Mouse (Mus musculus) gastrocnemius, postnatal 25 days (tissue): ENCODE results near the gene Cd207. TPM values are rescaled to one million over a fixed set of nuclear protein-coding genes. Genes with fewer than 3 reads are reported as not detected.
"Not testable (repeated sequence)": the region's sequence is repeated elsewhere in the genome, so short reads cannot be mapped to it uniquely, and the experiment has no call there.

Experiments used
- DNase-seq: peaks from one replicate; pipeline ENCODE4 v3.0.0; 2022
- total RNA-seq, 2 experiments: library from RNA; stranded (reverse); gene quantifications; 1 replicate in 1 of 2; 2 replicates in 1 of 2; pipeline ENCODE4 v1.2.3; 2021

Gene Cd207
- total RNA-seq, 2 experiments from 2014 or later: not detected

DNA sequence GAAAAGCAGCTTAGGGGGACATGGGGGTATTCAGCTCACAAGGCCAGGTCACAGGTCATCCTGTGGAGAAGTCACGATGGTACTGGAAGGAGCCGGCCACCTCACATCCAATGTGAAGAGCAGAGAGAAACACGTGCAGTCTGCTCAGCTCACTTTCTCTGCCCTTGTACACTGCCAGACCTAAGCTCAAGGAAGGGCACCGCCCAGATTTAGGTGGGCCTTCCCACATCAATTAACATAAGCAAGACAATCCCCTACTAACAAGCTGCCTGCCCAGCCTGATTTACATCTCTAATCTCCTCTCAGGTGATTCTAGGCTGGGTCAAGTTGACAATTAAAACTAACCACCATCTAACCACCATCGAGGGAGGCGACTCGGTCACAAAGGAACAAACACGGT lies 20.3 kb upstream of the Cd207 start:
- DNase-seq: no peak

DNA sequence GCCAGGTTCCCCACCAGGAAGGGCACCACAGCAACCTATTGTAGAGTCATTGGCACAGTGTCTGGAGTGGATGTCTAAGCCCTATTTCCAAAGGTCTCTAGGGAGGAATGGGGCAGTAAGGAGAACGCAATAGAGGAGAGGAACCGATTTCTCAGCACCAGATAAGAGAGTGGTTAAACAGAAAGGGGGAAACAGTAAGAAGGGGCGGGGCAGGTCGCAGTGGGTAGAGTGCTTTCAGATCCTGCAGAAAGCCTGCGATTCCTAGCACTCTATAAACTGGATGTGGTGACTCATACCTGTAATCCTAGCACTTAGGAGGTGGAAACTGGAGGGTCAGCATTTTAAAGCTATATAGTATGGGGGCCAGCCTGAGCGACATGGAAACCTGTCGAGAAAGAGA lies 19.0 kb upstream of the Cd207 start:
- DNase-seq: no peak

DNA sequence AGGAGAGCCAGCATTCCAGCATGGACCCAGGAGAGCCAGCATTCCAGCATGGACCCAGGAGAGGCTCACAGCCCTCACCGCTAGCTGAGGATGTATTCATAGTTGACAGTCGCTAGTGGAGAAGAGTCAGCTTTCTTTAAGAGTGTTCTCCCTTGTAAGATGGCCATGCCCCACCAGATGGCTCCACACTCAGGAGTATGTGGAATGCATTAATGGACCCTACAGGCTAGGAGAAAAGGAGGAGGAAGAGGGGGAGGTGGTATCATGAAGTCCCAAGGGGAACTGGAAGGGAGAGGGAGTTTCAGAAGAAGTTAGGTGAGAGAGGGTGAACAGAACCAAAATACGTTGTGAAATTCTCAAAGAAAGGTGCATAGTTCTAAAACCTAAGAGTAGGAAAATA lies 18.1 kb upstream of the Cd207 start:
- DNase-seq: no peak

DNA sequence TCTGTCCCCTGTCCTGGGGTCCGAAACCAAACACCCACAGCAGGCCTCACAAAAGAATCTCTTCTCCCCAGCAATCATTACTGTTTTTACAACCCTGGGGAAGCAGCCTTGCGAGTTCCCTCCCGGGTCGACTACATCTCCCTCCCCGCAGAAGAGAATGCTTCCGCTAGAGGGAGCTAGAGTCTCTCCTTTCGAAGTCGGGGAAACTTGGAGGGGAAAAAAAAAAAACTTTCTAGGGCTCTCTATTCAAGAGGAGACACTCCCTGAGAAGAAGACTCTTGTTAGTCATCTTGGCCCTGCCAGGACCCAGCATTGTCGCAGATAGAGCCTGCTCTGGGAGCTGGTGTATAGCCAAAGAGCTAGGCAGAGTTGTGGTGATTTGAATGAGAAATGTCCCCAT lies 16.2 kb upstream of the Cd207 start:
- DNase-seq: no peak

DNA sequence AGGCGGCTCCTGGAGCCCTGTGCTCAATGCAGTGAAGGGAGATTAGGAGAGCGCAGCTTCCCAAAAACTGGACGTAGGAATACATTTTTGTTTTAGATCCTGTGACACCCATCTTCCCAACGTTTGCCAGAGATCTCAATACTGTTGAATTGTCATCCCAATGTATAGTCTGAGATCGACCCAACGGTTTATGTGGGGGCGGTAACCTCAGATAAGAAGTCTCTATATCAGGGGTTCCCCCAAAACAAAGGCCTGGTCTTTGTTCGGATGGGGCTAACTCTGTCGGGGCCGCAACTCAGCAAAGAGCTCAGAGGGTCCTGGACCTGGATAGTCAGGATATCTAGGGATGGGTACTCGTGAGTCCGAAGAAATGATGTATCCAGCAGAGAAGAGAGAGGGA lies 15.3 kb upstream of the Cd207 start:
- DNase-seq: no peak

DNA sequence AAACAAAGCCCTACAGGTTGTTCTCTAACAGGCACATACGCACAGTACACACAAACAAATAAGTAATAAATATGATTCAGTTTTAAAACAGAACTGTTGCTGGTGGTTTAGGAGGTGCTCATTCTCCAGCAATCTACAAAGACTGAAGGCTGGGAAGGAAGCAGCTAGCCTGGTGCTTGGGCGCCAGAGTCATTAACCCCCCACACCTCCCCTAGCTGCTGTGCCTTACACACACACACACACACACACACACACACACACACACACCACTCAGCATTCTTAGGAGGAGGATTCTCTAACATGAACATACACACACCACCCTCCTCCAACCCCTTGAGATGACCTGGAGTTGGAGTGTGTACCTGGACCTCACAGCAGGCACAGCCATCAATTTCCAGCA lies 13.3 kb upstream of the Cd207 start:
- no peak for DNase-seq

DNA sequence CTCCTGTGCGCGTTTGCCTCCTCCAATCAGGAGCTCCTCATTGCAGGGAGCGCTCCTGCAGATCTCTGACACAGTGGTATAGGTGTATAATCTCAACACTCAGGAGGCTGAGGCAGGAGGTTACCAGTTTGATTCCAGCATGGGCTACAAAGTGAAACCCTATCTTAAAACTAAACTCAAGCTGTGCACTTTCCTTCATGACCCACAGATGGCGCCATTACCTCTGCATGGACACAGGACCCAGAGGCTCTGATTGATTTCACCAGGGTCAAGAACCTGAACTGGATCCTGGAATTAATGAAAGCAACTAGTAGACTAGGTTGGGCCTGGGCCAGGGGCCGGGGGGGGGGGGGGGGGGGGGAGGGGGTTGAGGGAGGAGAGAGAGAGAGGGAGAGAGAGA lies 12.6 kb upstream of the Cd207 start:
- DNase-seq: no peak

DNA sequence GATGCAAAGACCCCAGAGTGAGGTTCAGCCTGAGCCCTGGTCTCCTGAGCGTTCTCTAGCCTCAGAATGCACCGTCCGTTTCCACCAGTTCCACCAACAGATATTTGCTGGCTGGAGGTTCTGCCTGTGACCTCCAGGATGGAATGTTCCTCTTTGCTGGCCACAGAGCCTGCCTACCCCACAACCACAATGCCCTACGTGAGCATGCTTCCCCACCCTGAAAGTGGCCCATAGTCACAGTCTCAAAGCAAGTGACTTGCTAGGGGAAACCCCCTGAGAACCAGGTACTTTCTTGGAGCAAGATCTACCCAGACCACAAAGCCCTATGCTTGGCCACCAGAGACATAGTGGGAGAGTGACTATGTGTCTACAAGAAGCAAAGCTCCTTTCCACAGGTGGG lies 11.7 kb upstream of the Cd207 start:
- DNase-seq: no peak

DNA sequence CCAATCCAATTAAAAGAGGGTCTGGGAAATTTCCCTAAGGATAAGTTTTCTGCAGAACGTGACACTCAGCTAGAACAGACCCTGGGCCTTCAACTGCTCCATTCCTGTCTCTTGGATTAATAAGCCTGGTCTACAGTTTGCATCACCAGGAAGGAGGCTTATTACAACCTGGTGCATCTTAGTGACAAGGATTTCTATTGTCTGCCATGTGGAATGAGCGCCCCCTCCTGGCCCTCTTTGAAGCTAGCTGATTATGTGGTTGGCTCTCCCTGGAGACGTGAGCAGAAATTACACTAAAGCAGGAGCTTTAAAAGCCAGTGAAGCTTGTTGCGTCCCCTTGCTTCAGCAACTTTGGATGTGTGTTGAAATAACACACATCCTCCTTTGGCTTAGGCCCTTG lies 4.3 kb downstream of the Cd207 start:
- peak; percentile 23 for DNase-seq

DNA sequence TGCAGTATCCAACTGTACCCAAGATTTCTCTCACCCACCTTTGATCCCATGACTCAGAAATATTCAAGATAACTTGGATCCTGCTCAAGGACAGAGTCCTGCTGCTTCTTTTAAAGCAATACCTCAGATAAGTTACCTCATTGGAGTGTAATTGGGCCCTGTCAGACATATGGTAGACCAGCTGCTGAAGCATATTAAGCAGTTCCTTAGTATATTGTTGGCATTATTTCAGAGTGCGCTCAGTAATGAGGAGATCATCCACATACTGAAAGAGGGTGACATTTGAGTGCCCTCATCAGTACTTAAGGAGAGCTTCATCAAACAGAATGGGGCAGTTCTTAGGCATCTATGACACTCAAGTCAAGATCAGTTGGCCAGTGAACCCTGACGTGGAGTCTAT lies 12.6 kb downstream of the Cd207 start:
- DNase-seq: no peak

DNA sequence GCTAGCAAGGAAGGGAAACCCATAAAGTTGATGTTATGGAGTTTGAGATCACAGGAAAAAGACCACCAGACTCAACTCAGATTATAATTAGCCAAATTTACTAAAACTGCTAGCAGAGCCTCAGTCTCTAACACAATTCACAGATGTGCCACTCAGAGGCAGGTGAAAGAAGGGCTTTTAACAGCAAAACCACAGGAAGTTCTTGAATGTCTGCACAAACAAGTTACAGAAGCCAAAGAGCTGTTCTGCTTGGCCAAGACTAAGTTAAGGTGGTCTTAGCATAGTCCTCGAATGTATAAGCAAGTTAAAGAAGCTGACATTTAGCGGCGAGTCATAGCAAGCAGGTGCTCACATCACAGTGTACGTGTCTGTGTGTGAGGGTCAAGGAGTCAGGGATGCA lies 16.8 kb downstream of the Cd207 start:
- DNase-seq: no peak

DNA sequence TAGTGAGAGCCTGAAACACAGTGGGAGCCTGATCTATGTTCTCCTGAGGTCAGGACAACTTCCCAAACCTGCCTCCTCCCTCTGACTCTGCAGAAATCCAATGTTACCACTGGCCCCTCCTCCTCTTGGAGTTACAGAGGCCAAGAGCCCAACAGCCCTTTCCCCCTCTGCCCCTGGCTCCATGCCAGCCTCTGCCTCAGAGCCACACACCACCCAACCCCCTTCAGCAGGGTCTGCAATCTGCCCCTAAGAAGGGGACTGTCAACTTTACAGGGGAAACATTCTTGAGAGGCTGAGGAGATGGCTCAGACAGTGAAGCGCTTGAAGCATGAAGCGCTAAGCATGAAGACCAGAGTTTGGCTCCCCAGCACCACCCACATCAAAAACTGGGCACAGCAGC lies 21.6 kb downstream of the Cd207 start, which contains the start of gene Clec4f:
Clec4f (minus strand) TSS at position 101 of the 400 bp plus-strand sequence.
- no peak for DNase-seq

DNA sequence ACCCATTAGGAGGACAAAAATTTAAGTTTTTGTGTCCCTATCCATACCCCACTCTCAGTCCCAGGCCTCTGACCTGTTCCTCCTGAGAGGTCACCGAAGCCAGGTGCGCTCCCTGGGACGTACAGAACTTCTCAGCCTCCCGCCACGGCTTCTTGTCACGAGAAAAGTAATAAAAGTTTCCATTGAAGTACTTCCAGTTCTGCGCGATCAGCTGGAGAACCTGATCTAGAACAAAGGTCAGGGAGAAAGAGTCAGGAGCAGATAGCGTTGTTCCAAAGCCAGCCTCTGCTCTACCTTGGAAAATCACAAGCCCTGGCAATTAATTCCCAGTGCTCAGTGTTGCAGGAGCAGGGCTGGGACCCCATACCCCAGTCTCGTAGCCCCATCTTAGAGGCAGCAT lies 30.9 kb downstream of the Cd207 start:
- no peak for DNase-seq

DNA sequence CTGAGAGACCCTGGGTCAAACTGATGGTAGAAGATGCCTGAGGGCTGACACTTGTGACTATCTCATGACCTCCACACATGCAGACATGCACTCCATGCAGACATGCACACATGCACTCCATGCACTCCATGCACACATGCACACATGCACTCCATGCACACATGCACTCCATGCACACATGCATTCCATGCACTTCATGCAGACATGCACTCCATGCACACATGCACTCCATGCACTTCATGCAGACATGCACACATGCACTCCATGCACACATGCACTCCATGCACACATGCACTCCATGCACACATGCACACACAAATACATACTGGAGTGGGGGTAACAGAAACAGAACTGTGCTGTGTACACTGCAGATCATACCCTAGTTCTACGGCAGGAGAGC lies 42.3 kb downstream of the Cd207 start:
- DNase-seq: no peak

DNA sequence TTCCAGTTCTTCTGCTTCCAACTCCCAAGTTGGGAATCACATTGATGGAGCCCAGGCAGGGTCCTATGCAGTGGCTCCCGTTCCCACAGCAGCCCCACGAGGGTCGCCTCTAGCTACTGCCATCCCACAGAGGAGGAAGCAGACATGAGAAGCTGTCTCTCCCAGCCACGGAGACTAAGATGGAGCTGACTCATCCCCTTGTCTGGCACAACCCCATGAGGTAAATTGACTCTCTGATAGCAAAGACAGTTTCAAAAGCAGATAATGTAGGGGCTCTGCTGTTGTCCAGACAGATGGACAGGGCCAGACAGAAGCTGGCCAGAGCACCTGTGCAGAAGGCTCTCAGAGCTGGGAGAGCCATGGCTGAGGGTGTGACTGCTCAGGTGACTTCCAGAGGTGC lies 43.0 kb downstream of the Cd207 start:
- not testable (repeated sequence) for DNase-seq

DNA sequence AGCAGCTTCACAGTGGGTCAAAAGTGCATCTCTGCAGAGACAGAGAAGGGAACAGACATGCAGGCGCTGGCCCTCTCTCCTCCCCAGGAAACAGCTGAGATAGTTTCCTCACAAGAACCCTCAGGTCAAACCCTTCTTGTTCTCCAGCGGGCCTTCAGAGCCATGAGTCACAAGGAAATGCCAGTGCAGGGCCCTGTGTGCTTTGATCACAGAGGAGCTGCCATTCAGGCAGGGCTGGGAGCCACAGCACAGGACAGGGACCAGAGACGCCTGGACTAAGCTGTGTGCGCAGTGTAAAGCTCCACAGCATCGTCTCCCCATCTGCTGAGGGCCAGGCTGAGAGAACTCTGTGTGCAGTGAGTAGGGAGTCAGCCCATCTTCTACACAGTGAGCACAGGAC lies 43.6 kb downstream of the Cd207 start:
- DNase-seq: not testable (repeated sequence)

DNA sequence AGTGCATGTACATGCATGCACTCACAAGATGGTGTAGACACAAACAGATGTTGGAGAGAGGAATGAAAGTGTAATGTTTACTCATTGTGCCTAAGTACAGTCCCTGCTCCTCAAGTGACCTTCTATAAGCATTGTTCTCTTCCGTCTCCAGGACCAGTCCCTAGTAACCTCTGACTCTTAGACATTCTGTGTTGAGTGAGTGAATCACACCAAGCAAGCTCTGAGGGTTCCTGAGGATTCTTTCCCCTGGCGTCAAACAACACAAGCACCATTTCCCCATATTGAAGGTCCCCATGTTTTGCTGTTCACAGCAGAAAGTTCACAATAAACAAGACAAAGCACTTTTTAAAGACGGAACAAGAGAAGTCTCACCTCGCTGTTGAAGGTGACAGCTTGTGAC lies 45.8 kb downstream of the Cd207 start:
- no peak for DNase-seq

DNA sequence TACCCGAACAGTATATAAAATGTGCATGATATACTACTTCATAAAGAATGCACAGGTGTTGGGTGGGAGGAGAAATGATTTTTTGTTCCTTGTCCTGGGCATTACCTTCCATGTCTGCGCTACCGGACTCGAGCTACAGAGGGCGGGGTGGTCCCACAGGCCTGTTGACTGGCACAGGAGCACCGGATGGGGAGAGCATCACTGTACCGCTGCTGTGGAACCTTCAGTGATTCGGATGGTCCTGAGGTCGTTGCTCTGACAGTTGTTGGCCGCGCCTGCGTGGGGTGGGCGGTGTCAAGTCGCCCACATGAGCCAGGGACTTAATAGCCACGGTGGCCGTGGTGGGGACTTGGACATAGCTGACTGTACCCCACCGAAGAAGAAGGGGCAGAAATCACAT lies 50.9 kb downstream of the Cd207 start:
- no peak for DNase-seq

Other genes starting within 250 kb of the Cd207 start
- gene Tet3, start 218.8 kb downstream of the Cd207 start, total RNA-seq: 10 to 100 TPM; 22.2 to 29.7 TPM
- gene Dguok, start 170.9 kb downstream of the Cd207 start, total RNA-seq: 10 to 100 TPM; 14.3 to 14.5 TPM
- gene Actg2, start 141.6 kb downstream of the Cd207 start, total RNA-seq: 1 to 10 TPM in 1 of 2 experiments, under 1 TPM in 1; 0.72 to 5.6 TPM
- 1 to 10 TPM; 6.7 to 7.9 TPM for gene Stambp, start 105.1 kb downstream of the Cd207 start, total RNA-seq
- gene Clec4f, start 21.7 kb downstream of the Cd207 start, total RNA-seq: not detected
- gene Vax2, start 33.4 kb upstream of the Cd207 start, total RNA-seq: not detected
- not detected for gene Atp6v1b1, start 65.1 kb upstream of the Cd207 start, total RNA-seq
- gene Ankrd53, start 84.8 kb upstream of the Cd207 start, total RNA-seq: not detected
- 10 to 100 TPM; 47.2 to 49.5 TPM for gene Tex261, start 98.0 kb upstream of the Cd207 start, total RNA-seq
- gene Nagk, start 117.1 kb upstream of the Cd207 start, total RNA-seq: 1 to 10 TPM; 3.8 to 6.6 TPM
- 10 to 100 TPM; 62.8 to 68.1 TPM for gene Paip2b, start 153.9 kb upstream of the Cd207 start, total RNA-seq
- gene Zfp638, start 189.3 kb upstream of the Cd207 start, total RNA-seq: 10 to 100 TPM; 36.3 to 39.0 TPM